Mouse (Mus musculus) forelimb bud, embryonic 11.5 days (tissue): ENCODE results near the gene Rsph1.
"Not testable (repeated sequence)": the region's sequence is repeated elsewhere in the genome, so short reads cannot be mapped to it uniquely, and the experiment has no call there.

Experiments
- DNase-seq: peaks from one replicate; pipeline ENCODE4 v3.0.0-alpha.2; 2012; ENCODE audit warnings: low read depth, low spot score

The Rsph1 gene

DNA sequence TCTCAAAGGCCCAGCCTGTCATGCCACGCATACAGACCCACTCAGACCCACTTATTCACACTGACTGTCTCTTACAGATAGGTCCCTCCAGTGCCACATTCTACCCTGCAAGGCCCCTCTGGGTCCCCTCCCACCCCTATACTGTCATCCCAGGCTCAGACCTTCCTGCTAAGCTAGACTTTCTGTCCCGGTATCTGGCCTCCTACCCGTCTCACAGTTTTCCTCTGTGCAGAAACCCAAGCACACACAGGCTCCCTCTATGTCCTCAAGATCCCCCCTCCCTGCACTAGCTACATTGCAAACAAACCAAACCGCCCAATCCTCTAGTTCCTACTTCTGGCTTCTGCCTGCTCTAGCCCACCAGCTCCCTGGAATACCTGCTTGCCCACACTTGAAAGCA, 748 bp upstream of the Rsph1 start:
- DNase-seq: no peak

DNA sequence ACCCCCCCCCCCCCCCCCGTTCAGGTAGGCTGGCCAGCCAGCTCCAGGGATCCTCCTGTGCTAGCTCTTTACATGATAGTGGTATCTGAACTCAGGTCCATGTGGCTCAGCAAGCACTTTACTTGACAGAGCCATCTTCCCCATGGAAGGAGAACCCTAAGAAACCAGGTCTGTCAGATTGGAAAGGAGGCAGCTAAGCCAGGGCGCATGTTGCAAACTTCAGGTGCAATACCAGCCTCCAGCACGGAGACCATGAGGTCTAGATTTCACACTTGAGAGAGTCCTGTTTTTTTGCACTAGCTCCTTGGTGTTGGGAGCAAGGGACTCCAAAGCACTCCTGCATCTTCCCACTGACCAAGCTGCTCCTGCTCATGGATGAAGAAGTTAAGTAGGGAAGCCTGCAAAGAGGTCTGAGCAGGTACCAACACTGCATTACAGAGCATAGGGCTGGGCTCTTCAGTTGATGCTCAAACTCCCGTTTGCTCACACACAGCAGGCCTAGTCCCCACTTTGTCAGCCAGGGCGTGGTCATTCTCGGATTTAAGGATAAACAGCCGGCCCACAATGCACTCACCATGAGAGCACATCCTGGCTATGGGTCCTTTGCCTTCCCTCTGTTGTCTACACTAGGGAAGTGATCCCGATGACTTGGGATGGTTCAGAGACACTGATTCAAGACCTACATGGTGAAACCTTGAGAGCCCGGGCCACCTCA, 819 bp downstream of the Rsph1 start:
- DNase-seq: no peak

DNA sequence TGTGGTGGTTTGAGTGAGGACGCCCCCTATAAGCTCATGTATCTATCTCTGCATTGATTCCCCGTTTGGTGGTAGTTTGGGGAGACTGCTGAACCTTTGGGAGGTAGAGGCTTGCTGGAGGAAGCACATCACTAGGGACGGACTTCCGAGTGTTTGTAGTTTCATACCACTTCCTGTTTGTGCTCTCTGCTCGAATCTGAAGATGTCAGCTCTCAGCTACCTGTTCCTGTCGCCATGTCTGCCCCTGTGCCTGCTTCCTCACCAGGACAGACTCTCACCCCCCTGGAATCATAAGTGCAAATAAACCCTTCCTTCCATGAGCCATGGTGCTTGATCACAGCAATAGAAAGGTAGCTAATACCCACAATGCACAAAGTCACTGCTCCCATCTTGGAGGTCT, 2.0 kb downstream of the Rsph1 start:
- no peak for DNase-seq

DNA sequence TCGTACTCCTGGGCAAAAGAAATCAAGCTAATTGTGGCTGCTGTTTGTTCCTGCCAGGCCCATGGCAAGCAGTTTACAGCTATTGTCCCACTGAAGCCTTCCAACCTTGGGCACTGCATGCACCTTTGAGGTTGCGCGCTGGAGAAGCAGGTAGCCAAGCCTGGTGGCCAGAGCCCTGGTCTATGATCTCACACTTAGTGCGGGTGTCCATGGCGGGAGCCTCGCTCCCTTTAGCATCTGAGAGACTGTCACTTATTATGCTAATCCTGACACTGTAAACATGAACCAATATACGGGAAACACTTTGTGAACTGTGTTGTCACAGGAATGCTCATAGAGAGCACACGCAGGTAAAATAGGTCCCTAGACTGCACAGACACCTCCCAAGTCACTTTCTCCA, 3.6 kb downstream of the Rsph1 start:
- no peak for DNase-seq

DNA sequence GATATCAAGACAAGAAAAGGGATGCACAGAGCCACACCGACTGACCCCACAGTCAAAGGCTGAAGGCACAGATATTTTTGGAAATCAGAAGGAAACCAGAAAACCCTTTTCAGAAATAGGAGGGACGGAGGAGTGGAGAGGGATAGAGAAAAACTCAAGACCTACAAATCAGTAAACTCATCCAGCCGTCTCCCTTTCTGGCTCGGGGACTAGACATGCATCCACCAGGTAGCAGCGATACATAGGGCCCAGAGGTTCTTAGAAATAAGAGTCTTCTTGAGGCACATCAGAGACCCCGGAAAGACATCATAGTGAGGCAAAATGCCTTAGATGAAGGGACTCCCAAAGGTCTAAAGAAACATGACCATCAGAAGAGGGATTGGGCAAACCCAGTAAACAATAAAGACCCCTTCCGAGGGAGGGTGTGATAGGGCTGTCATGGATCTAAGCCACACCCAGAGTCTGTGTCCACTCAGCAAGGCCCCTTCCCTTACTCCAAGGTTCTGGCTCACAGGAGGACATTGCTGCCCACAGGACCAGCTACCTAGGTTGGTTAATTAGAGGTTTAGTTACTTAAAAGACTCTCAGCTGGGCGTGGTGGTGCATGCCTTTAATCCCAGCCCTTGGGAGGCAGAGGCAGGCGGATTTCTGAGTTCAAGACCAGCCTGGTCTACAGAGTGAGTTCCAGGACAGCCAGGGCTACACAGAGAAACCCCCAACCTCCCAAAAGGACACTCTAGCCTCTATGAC, 4.6 kb downstream of the Rsph1 start:
- DNase-seq: no peak

DNA sequence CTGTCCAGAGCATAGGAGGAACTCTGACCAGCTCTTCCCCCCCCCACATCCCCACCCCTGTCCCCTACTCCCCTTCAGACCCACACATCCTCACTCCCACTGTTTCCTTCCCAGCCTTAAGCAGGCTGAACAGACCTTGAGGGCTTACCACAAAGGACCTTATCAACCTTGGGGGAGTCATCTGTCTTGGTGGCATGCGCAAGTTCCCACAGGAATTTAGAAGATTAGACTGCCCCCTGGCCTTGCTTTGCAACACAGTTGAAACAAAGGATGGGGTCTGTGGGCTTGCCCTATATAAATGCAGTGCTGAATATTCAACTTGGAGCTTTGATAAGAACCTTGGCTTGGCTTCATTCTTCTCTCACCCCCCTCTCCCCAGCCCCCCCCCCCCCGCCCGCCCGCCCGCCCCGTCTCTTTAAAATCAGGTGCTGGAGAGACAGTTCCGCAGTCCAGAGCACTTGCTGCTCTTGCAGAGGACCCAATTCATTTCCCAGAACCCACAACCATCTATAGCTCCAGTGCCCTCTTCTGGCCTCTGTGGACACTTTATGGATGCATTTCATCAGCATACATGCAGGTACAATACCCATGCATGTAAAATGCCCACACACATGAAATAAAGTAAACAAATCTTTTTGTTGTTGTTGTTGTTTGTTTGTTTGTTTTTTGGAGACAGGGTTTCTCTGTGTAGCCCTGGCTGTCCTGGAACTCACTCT, 5.9 kb downstream of the Rsph1 start:
- DNase-seq: no peak

DNA sequence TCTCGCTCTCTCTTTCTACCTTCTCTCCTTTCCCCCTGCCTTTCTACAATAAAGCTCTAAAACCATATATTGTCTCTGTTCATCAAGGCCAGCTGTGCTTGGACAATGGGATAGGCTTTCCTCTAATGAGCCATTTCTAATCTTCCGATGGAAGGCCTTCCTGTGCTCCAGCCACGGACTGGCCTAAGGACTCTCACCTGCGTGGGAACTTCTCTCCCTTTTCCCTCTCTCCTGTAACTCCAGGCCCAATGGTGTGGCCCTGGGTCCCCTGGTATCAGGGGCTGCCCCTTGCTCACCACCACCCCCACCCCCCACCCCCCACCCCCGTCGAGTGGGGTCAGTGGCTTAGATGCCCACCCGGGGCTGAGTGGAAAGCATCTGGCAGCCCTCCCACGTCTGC, 6.4 kb downstream of the Rsph1 start:
- DNase-seq: not testable (repeated sequence)

DNA sequence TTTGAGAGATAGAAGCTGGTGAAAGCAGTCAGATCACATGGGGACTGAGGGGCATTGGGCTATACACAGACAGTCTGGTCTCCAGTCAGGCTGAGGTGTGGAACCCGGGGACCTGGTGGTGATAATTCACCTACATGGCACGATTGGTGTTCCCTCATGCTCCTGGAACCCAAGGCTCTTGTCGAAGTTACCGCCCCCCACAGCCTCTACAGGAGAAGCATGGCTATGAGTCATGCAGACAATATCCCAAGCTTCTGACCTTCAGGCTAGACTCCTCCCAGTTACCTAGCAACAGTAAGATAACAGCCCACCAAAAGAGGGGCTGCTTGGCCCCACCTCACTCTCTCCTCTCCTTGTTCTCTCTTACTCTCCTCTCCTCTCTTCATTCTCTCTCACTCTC, 6.9 kb downstream of the Rsph1 start:
- no peak for DNase-seq

DNA sequence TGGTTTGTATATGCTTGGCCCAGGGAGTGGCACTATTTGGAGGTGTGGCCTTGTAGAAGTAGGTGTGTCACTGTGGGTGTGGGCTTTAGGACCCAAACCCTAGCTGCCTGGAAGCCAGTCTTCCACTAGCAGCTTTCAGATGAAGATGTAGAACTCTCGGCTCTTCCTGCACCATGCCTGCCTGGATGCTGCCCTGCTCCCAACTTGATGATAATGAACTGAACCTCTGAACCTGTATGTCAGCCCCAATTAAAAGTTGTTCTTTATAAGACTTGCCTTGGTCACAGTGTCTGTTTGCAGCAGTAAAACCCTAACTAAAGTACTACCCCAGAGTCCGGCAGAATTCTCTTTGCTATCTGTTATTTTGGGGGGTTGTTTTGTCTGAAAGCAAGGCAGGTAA, 7.4 kb downstream of the Rsph1 start:
- DNase-seq: no peak

DNA sequence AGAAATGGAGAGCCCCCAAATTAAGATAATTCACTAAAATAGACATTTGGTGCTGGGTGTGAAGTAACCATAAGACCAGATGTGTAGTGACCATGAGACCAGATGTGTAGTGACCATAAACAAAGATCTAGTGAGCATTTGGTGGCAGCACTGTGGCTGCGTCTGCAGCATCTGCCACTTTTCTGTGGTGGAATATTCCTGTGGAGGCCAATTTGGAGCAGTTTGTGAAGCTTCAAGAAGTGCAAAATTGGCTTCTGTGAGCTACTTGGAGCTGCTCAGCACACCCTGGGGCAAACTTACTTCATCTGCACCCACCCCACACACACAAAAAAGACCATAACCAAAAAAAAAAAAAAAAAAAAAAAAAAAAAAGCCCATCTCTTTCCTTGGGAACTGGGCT, 9.2 kb downstream of the Rsph1 start:
- no peak for DNase-seq

DNA sequence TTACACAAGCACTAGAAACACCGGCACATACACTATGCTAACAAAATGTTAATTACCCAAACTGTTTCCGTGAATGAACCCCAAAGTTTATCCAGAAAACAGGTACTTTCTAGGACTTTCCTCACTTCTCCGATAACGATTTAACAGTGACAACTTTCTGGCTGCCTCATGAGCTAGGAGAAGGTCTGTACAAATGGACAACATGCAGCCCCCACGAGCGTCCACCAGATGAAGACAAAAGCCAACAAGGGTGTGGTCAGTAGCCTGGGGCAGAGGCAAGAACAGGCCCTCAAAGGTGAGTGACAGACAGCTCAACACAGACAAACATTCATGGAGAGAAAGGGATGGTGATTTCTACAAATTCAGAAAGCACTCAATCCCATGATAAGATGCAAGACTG, 9.6 kb downstream of the Rsph1 start:
- no peak for DNase-seq

DNA sequence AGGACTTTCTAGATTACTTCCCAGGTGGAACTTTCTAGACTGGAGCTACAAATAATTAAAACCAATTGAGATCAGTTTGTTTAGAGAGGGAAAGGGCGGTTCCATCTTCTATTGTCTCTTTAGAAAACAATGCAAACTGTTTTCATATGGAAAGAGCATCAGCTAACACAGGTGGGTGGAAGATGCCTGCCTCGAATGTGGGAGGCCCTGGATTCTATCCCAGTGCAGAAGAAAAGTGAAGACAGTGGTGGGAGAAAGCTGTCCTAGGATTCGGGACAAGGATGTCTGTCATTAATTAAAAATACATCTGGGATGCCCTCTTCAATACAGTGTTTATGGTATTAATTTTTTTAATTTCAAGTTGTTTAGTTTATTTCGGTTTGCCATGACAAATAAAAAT, 10.0 kb downstream of the Rsph1 start:
- no peak for DNase-seq

DNA sequence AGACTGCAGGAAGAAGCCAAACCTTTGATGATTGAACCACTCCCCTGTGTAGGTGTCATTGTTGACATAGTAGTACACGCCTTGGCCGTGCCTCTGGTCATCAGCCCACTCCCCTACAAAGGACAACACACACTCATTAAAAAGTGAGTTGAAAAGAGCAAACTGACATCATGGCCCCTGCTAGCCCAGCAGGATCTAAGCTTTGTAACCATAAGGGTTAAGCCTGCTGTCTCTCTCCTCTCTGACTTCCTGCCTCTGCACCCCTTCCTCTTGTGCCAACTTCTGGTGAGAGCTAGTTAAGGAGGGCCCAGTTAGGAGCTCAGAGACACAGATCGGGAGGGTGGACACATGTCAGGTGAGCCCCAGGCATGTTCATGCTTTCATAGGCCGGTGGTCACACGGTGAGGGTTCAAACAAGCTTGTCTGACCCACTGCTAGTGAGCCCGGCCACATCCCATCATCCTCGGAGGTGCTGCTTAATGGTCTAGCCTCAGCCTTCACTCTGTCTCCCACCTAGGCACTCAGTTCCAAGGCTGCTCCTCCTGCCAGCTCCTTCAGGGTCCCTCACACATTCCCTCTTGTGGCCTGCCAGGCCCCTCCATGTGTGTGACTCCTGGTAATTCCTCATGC, 10.7 kb downstream of the Rsph1 start:
- no peak for DNase-seq

DNA sequence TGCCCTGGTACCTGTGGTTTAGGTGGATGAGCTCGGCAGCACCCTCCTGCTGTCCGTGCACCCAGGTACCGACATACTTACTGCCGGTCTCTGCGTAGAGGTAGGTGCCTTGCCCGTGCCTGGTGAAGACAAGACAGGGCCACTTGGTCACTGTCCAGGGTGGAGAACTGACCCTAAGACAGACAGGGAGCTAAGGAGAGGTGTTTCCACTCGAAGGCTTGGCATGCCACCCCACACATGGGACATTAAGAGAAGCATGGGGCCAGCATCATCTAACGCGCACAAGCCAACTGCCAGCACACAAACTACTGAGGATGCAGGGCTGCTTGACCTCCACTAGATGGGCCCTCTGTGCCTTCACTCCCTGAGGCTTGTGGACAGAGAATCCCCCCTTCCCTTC, 11.4 kb downstream of the Rsph1 start:
- DNase-seq: no peak

DNA sequence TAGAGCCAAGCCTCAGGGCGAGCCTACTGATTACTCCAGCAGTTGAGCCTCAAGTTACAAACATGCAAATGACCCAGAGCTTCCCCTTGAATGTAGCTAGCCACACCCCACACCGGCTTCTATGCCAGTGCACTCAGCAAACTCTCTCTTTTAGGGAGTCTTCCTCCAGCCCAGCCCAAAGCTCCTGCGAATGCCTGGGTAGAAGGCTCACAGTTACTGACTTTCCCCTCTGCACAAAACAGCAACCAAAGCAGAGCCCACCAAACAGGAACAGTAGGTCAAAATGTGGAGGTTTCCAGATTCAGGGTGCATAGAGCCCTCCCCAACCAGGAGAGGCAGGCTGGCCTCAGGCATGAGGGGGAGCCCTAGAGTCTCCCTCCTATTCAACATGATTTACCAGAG, 12.0 kb downstream of the Rsph1 start:
- no peak for DNase-seq

DNA sequence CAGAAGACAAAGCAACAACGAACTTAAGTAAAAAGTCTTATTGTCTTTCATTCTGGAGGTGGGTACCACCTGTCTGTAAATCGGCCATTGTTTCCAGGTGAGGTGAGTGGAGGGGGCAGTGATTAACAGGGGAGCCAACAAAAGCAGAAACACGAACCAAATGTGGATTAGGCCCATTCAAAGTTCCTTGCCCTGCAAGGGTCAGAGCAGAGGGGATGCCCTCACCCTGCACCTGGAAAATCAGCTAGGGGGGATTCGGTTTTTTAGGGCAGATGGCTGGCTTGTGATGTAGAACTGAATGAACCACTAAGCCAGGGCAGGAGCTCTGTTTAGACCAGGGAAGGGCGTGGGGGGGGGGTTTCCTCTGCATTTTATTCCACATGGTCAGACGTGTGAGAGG, 12.8 kb downstream of the Rsph1 start:
- DNase-seq: no peak

DNA sequence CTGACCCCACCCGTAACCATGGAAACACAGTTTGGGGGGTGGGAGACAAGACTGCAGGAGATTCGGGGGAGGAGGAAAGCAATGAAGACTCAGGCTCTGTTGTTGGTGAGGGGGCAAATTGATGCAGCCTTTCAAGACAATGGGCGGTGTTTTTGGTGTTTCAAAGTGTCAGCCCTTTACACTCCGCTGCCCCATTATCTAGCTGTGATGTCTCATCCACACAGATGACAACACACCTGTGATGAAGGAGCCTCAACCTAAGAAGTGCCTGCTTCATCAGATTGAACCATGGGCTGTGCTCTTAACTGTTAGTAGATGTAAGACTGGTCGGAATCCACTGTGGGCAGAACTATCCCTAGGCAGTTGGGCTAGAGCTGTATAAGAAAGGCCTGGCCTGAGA, 13.4 kb downstream of the Rsph1 start:
- DNase-seq: no peak

DNA sequence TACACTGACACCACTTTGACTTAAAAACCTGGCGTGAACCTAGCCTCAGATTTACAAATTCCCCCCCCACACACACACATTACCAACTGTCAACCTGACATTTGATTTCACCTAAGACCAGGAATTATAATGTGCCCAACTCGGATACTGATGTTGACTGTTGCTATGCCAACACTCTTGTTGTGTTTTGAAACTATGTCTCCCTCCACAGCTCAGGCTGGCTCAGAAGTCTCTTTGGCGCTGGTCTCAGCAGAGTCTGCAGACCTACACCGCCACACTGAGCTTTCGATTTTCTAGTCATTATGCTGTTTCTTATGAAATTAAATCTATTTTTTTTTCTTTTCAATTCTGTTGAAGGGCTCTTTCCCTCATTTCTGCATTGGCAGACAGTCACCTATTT, 14.5 kb downstream of the Rsph1 start:
- peak; percentile 36 for DNase-seq

DNA sequence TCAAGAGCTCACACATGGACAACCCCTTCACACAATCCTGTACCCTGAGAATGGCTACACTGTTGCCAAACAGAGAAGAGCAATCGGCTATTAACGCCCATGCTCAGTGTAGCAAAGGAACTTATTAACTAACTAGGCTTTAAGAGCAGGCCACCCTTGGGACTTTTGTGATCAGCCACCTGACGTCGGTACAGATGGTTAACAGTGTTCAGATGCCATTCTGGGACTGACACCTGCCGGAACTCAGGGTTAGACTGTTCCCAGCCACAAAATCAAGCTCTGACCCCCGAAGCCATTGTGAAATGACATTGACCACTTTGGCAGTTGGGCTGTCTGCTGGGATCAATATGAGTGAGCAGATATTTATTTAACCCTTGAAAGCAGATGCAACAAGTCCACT, 15.8 kb downstream of the Rsph1 start:
- DNase-seq: no peak

DNA sequence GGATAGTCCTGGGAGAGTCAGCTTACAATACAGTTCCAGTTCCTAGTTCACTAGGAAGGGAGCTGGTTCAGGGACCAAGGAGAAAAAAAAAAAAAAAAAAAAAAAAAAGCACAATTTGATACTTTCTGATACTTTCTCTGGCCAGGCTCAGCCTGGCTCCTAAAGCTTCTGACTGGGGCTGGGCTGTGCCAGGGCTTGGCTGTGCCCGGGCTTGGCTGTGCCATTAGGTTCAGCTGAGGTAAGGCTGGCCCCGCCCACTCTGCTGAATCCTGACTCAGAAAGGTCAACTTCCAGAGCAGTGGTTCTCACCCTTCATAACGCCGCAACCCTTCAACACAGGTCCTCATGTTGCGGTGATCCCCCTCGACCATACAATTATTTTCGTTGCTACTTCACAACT, 16.8 kb downstream of the Rsph1 start:
- DNase-seq: no peak

DNA sequence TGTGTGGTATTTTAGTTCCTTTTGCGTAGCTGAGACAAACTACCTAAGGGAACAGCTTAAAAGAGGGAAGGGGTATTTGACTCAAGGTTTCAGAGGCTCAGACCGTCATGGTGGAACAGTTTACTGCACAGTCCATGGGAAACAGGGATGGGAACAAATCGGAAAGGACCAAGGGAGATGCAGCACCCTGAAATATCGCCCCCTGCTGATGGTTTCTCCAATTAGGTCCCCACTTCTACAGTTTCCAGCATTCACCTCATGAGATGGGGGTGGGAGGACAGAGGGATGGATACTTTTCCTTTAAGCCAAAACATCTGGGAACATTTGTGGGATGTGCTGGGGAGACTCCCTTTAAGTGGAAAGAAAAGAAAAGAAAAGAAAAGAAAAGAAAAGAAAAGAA, 17.4 kb downstream of the Rsph1 start:
- DNase-seq: no peak

DNA sequence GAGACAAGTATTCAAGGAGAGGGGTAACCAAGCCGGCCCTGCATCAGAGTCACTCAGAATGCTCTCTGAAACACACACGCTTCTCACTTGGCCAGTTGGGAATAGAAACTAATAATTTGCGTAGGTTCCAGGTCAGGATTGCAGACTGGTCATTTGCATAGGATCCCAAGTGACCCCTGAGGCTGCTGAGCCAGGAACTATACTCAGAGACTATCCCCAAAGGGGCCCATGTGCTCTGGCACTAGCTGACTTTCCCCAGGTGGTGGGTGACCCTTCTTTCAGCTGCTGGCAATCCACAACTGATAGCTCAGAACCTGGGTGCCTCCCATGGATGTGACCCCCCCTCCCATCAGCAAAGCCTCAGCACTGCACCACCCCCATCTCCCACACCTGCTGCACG, 18.0 kb downstream of the Rsph1 start:
- no peak for DNase-seq
